Mouse (Mus musculus): ENCODE measurements around the gene Polr1e. TPM values are rescaled to one million over a fixed set of nuclear protein-coding genes. Genes with fewer than 3 reads are reported as not detected.
A peak's percentile ranks its signal among the peaks of the same experiment; 100 is the strongest.
"Not testable (repeated sequence)": the region's sequence is repeated elsewhere in the genome, so short reads cannot be mapped to it uniquely, and the experiment has no call there.

Gene Polr1e
- polyA plus RNA-seq, 1 experiment from 2014 or later = 18.3 TPM

- 87% methylated on average over 4 of the region's 4 CpGs for WGBS
- Histone ChIP-seq H3K36me3 (ENCODE audit: control insufficient read depth, insufficient read depth, low read length) (no peaks in the 10 kb centered on the region), H3K27me3 (ENCODE audit: control insufficient read depth, insufficient read depth, low read length) (no peaks in the 10 kb centered on the region), H3K9me3 (ENCODE audit: control insufficient read depth, low read length) (no peaks in the 10 kb centered on the region), H3K4me3 (ENCODE audit: low read depth, low read length) (no peak overlapping the region), H3K9ac (ENCODE audit: low read length) (no peak overlapping the region), H3K4me2 (replicated peaks; ENCODE audit: low read depth) (no peak overlapping the region), H3K27ac (replicated peaks) (no peak overlapping the region), H3K4me1 (replicated peaks; ENCODE audit: control insufficient read depth, insufficient read depth) (no peaks in the 10 kb centered on the region)
- ATAC-seq (ENCODE audit: low FRiP score, low TSS enrichment) = 0 out of 2 replicates have a peak, but pooled peaks have one; percentile 35
- TF ChIP-seq CTCF (IDR thresholded peaks at IDR 0.05; ENCODE audit: low read depth) (no peak), EP300 (optimal IDR thresholded peaks at IDR 0.05) (no peak)
- no peak for DNase-seq (ENCODE audit: low spot score)
Observed at GRCm38 (mm10) chr4:45067742-45068141, 49.4 kb downstream of the Polr1e start.

DNA sequence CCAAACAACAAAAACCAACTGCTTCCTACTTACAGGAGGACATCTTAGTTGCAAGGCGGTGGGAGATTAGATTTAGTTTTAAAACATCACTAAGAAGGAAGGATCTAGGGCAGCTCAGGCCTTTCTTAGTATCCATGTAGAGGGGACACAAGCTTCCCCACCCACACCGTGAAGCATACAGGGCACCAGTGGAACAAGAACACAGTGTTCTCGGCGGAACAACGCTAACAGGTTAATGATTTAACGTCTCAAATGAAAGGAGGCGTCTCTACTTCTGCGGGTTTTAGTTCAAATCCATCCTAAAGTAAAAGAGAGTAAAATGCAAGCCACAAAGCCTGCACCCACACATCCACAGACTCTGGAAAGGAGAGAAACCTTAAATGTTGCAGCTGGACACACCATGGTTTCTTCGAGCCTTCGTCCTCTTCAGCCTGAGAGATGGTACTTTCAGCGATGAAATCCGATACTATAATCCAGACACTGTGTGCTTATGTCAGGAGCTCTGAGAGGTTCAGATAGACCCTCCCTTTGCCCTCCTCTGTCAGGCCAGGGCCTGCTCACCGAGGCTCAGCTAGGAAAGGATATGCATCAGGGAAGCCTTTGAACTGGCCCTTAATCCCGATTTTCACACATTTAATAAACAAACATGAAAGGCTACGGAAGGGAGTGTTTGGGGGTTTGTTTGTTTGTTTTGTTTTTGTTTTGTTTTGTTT is 54.0 kb downstream of the Polr1e start:
- 58% methylated on average over 15 of the region's 15 CpGs for WGBS
- Histone ChIP-seq H3K9me3 (ENCODE audit: control insufficient read depth, low read length) (no peaks in the 10 kb centered on the region), H3K36me3 (ENCODE audit: control insufficient read depth, insufficient read depth, low read length) (no peaks in the 10 kb centered on the region), H3K4me2 (replicated peaks; ENCODE audit: low read depth) (no peak overlapping the region), H3K27ac (replicated peaks) (no peak overlapping the region), H3K4me3 (ENCODE audit: low read depth, low read length) (no peak overlapping the region), H3K27me3 (ENCODE audit: control insufficient read depth, insufficient read depth, low read length) (no peaks in the 10 kb centered on the region), H3K9ac (ENCODE audit: low read length) (no peak overlapping the region), H3K4me1 (replicated peaks; ENCODE audit: control insufficient read depth, insufficient read depth) (no peaks in the 10 kb centered on the region)
- TF ChIP-seq EP300 (optimal IDR thresholded peaks at IDR 0.05) (no peak), CTCF (IDR thresholded peaks at IDR 0.05; ENCODE audit: low read depth) (no peak)
- no peak for ATAC-seq (ENCODE audit: low FRiP score, low TSS enrichment)
- DNase-seq (ENCODE audit: low spot score) = no peak

- no peaks in the 10 kb centered on the region for H3K36me3 ChIP-seq (ENCODE audit: control insufficient read depth, insufficient read depth, low read length)
- 79% methylated on average over 6 of the region's 6 CpGs for WGBS
- ATAC-seq (ENCODE audit: low FRiP score, low TSS enrichment) (no peak), DNase-seq (ENCODE audit: low spot score) (no peak)
- TF ChIP-seq EP300 (optimal IDR thresholded peaks at IDR 0.05) (no peak), CTCF (IDR thresholded peaks at IDR 0.05; ENCODE audit: low read depth) (no peak)
- no peak overlapping the region for H3K4me2 ChIP-seq (replicated peaks; ENCODE audit: low read depth)
- H3K4me1 ChIP-seq (replicated peaks; ENCODE audit: control insufficient read depth, insufficient read depth) = no peaks in the 10 kb centered on the region
- no peak overlapping the region for H3K9ac ChIP-seq (ENCODE audit: low read length)
- no peaks in the 10 kb centered on the region for H3K9me3 ChIP-seq (ENCODE audit: control insufficient read depth, low read length)
- H3K27me3 ChIP-seq (ENCODE audit: control insufficient read depth, insufficient read depth, low read length) = no peaks in the 10 kb centered on the region
- H3K27ac ChIP-seq (replicated peaks) = no peak overlapping the region
- H3K4me3 ChIP-seq (ENCODE audit: low read depth, low read length) = no peak overlapping the region
Observed at GRCm38 (mm10) chr4:45073544-45073943, 55.2 kb downstream of the Polr1e start.

DNA sequence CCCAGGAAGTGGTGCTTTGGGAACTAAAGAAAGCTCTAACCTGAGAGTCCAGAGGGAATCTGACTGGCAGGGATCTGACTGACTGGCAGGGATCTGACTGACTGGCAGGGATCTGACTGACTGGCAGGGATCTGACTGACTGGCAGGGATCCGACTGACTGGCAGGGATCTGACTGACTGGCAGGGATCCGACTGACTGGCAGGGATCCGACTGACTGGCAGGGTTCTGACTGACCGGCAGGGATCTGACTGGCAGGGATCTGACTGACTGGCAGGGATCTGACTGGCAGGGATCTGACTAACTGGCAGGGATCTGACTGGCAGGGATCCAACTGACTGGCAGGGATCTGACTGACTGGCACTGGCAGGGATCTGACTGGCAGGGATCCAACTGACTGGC is 62.7 kb downstream of the Polr1e start:
- H3K4me2 ChIP-seq (replicated peaks; ENCODE audit: low read depth); H3K27me3 ChIP-seq (ENCODE audit: control insufficient read depth, insufficient read depth, low read length); H3K36me3 ChIP-seq (ENCODE audit: control insufficient read depth, insufficient read depth, low read length); DNase-seq (ENCODE audit: low spot score); H3K9me3 ChIP-seq (ENCODE audit: control insufficient read depth, low read length); H3K27ac ChIP-seq (replicated peaks); H3K4me3 ChIP-seq (ENCODE audit: low read depth, low read length); ATAC-seq (ENCODE audit: low FRiP score, low TSS enrichment); H3K4me1 ChIP-seq (replicated peaks; ENCODE audit: control insufficient read depth, insufficient read depth); H3K9ac ChIP-seq (ENCODE audit: low read length): not testable (repeated sequence)
- WGBS = 84% methylated on average over 4 of the region's 4 CpGs

GRCm38 (mm10) chr4:45082951-45083350 is 64.6 kb downstream of the Polr1e start:
- no peaks in the 10 kb centered on the region for H3K27me3 ChIP-seq (ENCODE audit: control insufficient read depth, insufficient read depth, low read length)
- no peaks in the 10 kb centered on the region for H3K36me3 ChIP-seq (ENCODE audit: control insufficient read depth, insufficient read depth, low read length)
- no peak overlapping the region for H3K4me3 ChIP-seq (ENCODE audit: low read depth, low read length)
- H3K27ac ChIP-seq (replicated peaks) = no peak overlapping the region
- no peaks in the 10 kb centered on the region for H3K9me3 ChIP-seq (ENCODE audit: control insufficient read depth, low read length)
- WGBS = 61% methylated on average over 9 of the region's 9 CpGs
- TF ChIP-seq CTCF (IDR thresholded peaks at IDR 0.05; ENCODE audit: low read depth) (no peak), EP300 (optimal IDR thresholded peaks at IDR 0.05) (no peak)
- H3K4me2 ChIP-seq (replicated peaks; ENCODE audit: low read depth) = peak overlapping the region; percentile 93; the same call in 1 of the 2 replicates
- H3K9ac ChIP-seq (ENCODE audit: low read length) = no peak overlapping the region
- DNase-seq (ENCODE audit: low spot score) (peak; percentile 25), ATAC-seq (ENCODE audit: low FRiP score, low TSS enrichment) (no peak)
- H3K4me1 ChIP-seq (replicated peaks; ENCODE audit: control insufficient read depth, insufficient read depth) = 0 out of 2 replicates have a peak, but pooled peaks cover 4% of the 10 kb centered on the region

DNA sequence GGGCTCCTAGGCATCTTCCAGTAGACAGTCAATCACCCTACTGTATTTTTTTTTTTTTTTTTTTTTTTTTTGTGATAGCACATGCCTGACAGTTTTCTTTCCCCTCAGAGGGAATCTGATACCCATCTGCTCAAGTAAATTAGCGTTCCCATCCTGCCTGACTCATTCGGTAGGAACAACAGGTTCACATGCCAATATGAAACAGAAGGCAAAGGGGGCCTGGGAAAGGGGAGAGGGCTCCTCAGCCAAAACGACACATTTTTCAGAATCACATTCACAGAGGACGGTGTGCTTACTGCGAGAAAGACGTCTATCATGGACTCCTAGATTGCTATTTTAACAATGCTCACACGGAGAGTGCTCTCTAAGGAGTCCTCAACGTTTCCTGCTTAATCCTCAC is 65.1 kb downstream of the Polr1e start:
- no peak overlapping the region for H3K27ac ChIP-seq (replicated peaks)
- no peak for DNase-seq (ENCODE audit: low spot score)
- 3% methylated on average over 8 of the region's 8 CpGs for WGBS

More for the DNA sequence above, 65.1 kb downstream of the Polr1e start:
- Histone ChIP-seq H3K4me2 (replicated peaks; ENCODE audit: low read depth) (peak overlapping the region; percentile 93), H3K36me3 (ENCODE audit: control insufficient read depth, insufficient read depth, low read length) (no peaks in the 10 kb centered on the region), H3K4me1 (replicated peaks; ENCODE audit: control insufficient read depth, insufficient read depth) (0 out of 2 replicates have a peak, but pooled peaks cover 4% of the 10 kb centered on the region), H3K27me3 (ENCODE audit: control insufficient read depth, insufficient read depth, low read length) (no peaks in the 10 kb centered on the region), H3K9me3 (ENCODE audit: control insufficient read depth, low read length) (no peaks in the 10 kb centered on the region), H3K4me3 (ENCODE audit: low read depth, low read length) (peak overlapping the region; percentile 80), H3K9ac (ENCODE audit: low read length) (no peak overlapping the region)
- ATAC-seq (ENCODE audit: low FRiP score, low TSS enrichment) = no peak
- TF ChIP-seq CTCF (IDR thresholded peaks at IDR 0.05; ENCODE audit: low read depth) (no peak), EP300 (optimal IDR thresholded peaks at IDR 0.05) (no peak)
